Mouse (Mus musculus) heart, adult 2 months (tissue): Measurements from ENCODE around the gene Slc5a9.
"Not testable (repeated sequence)": the region's sequence is repeated elsewhere in the genome, so short reads cannot be mapped to it uniquely, and the experiment has no call there.

ENCODE experiments used
- CTCF ChIP-seq: fragments of 200-600 bp; IDR thresholded peaks from 2 replicates; pipeline ENCODE4 v1.8.1; 2022; ENCODE audit warnings: antibody characterized with exemption, mild to moderate bottlenecking, moderate library complexity
- EP300 ChIP-seq: fragments of 200-500 bp; IDR thresholded peaks from 2 replicates; pipeline ENCODE4 v1.6.1; 2011; ENCODE audit warnings: low read depth, low read length, control low read depth; ENCODE audit not compliant: insufficient read depth
- POLR2A ChIP-seq: fragments of 200-500 bp; IDR thresholded peaks from 2 replicates; pipeline ENCODE4 v1.6.1; 2011; ENCODE audit warnings: mild to moderate bottlenecking, low read depth, low read length, control low read depth; ENCODE audit not compliant: insufficient read depth

DNA sequence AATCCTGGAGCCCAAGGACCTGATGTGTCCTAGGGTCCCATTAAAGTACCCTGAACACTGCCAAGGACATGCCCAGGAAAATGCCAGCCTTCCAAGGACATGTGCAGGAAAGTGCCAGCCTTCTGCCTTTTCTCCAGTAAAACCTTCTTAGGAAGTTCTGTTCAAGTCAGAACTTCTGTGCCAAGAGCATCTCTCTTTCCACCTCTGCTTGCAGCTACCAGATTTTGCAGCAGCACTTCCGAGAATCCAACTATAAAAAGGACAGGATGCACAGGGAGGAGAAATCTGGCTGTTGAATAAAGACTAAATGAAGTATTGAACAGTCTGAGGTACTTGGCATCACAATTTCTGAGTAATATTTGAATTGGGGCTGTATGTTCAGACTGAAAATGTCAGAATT, 2.2 kb downstream of the Slc5a9 start:
- not testable (repeated sequence) for TF ChIP-seq EP300, CTCF, POLR2A
